Mouse (Mus musculus) adipocyte (in vitro differentiated cells): ENCODE data around the gene Itk.

Source experiments
- DNase-seq: peaks from one replicate; pipeline ENCODE4 v3.0.0-alpha.2; 2016; ENCODE audit warnings: low spot score

Gene Itk

GRCm38 (mm10) chr11:46308271-46308974 is 80.9 kb downstream of the Itk start:
- DNase-seq, result no peak

- DNase-seq, result no peak
These were observed 81.5 kb downstream of the Itk start for GRCm38 (mm10) chr11:46307768-46308167.

GRCm38 (mm10) chr11:46306776-46307175 is 82.5 kb downstream of the Itk start:
- no peak for DNase-seq

- no peak for DNase-seq
These were observed 83.3 kb downstream of the Itk start for GRCm38 (mm10) chr11:46305881-46306520.

GRCm38 (mm10) chr11:46304864-46305710 is 84.2 kb downstream of the Itk start:
- no peak for DNase-seq

- no peak for DNase-seq
These were observed 85.2 kb downstream of the Itk start for GRCm38 (mm10) chr11:46304093-46304492.

- no peak for DNase-seq
These were observed 86.8 kb downstream of the Itk start for GRCm38 (mm10) chr11:46302471-46302870.

GRCm38 (mm10) chr11:46301579-46302248 is 87.6 kb downstream of the Itk start:
- no peak for DNase-seq

GRCm38 (mm10) chr11:46299901-46300300 is 89.4 kb downstream of the Itk start:
- no peak for DNase-seq

GRCm38 (mm10) chr11:46298889-46299785 is 90.2 kb downstream of the Itk start:
- DNase-seq, result no peak

- DNase-seq, result no peak
These were observed 94.9 kb downstream of the Itk start for GRCm38 (mm10) chr11:46294390-46294789.

- DNase-seq, result no peak
These were observed 95.8 kb downstream of the Itk start for GRCm38 (mm10) chr11:46293491-46293890.

GRCm38 (mm10) chr11:46290988-46291405 is 98.3 kb downstream of the Itk start:
- DNase-seq, result no peak

- DNase-seq, result no peak
These were observed 99.8 kb downstream of the Itk start for GRCm38 (mm10) chr11:46289561-46289960.

- DNase-seq, result no peak
These were observed 100.3 kb downstream of the Itk start for GRCm38 (mm10) chr11:46289022-46289421.

GRCm38 (mm10) chr11:46288091-46288490 is 101.2 kb downstream of the Itk start:
- no peak for DNase-seq

GRCm38 (mm10) chr11:46286803-46287202 is 102.5 kb downstream of the Itk start:
- peak; percentile 63 for DNase-seq

- no peak for DNase-seq
These were observed 105.5 kb downstream of the Itk start for GRCm38 (mm10) chr11:46283800-46284199.

GRCm38 (mm10) chr11:46282612-46283011 is 106.7 kb downstream of the Itk start:
- DNase-seq, result no peak

GRCm38 (mm10) chr11:46278709-46279108 is 110.6 kb downstream of the Itk start:
- no peak for DNase-seq

- no peak for DNase-seq
These were observed 111.2 kb downstream of the Itk start for GRCm38 (mm10) chr11:46278140-46278539.
